Mouse (Mus musculus): ENCODE data around the gene Gtpbp1. TPM values are rescaled to one million over a fixed set of nuclear protein-coding genes. Genes with fewer than 3 reads are reported as not detected.
"Not testable (repeated sequence)": the region's sequence is repeated elsewhere in the genome, so short reads cannot be mapped to it uniquely, and the experiment has no call there.

Gene Gtpbp1
- polyA plus RNA-seq, 1 experiment from 2014 or later: 36.0 TPM

DNA sequence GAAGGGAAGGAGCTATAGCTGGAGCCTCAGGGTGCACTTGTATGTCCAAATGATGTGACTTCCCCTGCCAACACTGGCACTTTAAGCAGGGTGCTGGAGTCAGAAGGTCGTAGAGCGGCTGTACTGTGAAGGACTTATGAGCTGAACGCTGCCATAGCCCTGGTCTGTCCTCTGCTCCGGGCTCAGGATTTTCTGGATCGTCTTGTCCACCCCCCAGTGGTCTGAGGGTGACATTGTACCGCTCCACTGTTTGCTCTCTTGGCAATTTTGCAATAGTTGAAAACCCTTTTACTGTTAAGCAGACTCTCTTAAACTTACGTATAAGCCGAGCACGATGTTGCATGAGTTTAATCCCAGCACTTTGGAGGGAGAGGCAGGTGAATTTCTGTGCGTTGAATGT, 21.4 kb upstream of the Gtpbp1 start:
- Histone ChIP-seq H3K27me3 (no peaks in the 10 kb centered on the region), H3K9ac (no peak overlapping the region), H3K4me1 (peaks cover 6% of the 10 kb centered on the region), H3K27ac (no peak overlapping the region), H3K4me2 (no peak overlapping the region), H3K9me3 (no peaks in the 10 kb centered on the region), H3K36me3 (peaks cover 46% of the 10 kb centered on the region), H3K4me3 (no peak overlapping the region)
- WGBS: 72% methylated on average over 10 of the region's 10 CpGs
- ATAC-seq (ENCODE audit: insufficient number of reproducible peaks, low FRiP score, low TSS enrichment, low read depth): no peak

DNA sequence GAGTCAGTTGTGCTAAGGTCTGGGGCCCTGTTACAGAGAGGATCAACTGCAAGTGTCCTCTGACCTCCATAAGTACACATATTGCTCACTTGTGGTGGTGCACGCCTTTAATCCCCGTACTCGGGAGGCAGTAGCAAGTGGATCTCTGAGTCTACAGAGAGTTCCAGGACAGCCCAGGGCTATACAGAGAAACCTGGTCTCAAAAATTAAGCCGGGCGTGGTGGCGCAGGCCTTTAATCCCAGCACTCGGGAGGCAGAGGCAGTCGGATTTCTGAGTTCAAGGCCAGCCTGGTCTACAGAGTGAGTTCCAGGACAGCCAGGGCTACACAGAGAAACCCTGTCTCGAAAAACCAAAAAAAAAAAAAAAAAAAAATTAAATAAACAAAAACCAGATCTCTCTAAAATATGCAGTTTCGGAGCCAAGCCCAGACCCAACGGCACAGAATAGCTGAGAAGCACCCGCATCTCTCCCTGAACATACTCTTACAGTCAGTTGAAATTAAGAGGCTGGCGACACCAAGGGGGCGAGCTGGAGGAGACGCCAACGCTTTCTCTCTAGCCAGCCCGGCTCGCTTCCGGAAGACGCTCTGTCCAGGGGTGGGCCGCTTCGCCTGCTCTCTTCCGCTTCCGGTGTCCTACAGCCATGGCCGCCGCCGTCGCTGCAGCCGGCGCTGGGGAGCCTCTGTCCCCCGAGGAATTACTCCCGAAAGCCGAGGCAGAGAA, 20.2 kb upstream of the Gtpbp1 start, which contains the start of gene Tomm22:
Tomm22 (plus strand) TSS at position 613 of the 723 bp plus-strand sequence.
- Histone ChIP-seq H3K4me3 (peak within 1 kb of the TSS; percentile 91), H3K9ac (peak within 1 kb of the TSS; percentile 82), H3K4me1 (peaks cover 6% of the 10 kb centered on the region), H3K4me2 (peak within 1 kb of the TSS; percentile 62), H3K27ac (peak within 1 kb of the TSS; percentile 67), H3K9me3 (no peaks in the 10 kb centered on the region), H3K36me3 (peaks cover 57% of the 10 kb centered on the region), H3K27me3 (no peaks in the 10 kb centered on the region)
- WGBS: 18% methylated on average over 33 of the region's 33 CpGs
- ATAC-seq (ENCODE audit: insufficient number of reproducible peaks, low FRiP score, low TSS enrichment, low read depth): peak; percentile 90

DNA sequence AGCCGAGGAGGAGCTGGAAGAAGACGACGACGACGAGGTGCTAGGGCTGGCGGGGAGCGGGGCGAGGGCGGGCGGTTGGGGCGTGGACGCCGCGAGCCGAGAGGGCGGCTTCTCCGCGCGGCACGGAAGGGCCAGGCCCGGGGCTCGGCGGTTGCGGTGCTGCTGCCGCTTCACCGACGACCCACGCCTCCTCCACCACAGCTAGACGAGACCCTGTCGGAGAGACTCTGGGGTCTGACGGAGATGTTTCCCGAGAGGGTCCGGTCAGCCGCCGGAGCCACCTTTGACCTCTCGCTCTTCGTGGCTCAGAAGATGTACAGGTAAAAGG, 19.7 kb upstream of the Gtpbp1 start:
- Histone ChIP-seq H3K27me3 (no peaks in the 10 kb centered on the region), H3K4me2 (peak overlapping the region; percentile 62), H3K4me1 (peaks cover 6% of the 10 kb centered on the region), H3K9ac (peak overlapping the region; percentile 82), H3K4me3 (peak overlapping the region; percentile 91), H3K9me3 (no peaks in the 10 kb centered on the region), H3K27ac (peak overlapping the region; percentile 67), H3K36me3 (peaks cover 56% of the 10 kb centered on the region)
- WGBS: under 1% methylated on average over 37 of the region's 37 CpGs
- ATAC-seq (ENCODE audit: insufficient number of reproducible peaks, low FRiP score, low TSS enrichment, low read depth): peak; percentile 17; the same call in 1 of the 2 replicates

DNA sequence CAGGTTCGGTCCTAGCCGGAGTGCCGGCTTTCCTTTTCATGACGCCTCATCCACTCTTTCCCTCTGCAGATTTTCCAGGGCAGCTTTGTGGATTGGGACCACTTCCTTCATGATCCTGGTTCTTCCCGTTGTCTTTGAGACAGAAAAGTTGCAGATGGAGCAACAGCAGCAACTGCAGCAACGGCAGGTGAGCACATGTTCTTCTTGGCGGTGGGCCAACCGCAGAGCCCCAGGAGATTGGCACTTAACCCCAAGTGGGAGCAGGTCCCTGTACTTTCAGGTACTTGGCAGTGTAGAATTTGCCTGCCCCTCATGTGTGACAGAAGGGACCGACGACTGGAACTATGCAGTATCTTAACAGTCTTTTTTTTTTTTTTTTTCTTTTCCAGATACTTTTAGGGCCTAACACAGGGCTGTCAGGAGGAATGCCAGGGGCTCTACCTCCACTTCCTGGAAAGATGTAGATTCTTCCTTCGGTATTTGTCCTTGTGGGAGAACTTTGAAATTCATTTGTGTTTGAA, 18.8 kb upstream of the Gtpbp1 start:
- H3K27me3 ChIP-seq; H3K9me3 ChIP-seq; ATAC-seq (ENCODE audit: insufficient number of reproducible peaks, low FRiP score, low TSS enrichment, low read depth); H3K9ac ChIP-seq; H3K27ac ChIP-seq; H3K4me1 ChIP-seq: not testable (repeated sequence)
- Histone ChIP-seq H3K4me3 (peak overlapping the region; percentile 91), H3K36me3 (peaks cover 57% of the 10 kb centered on the region), H3K4me2 (peak overlapping the region; percentile 62)
- WGBS: 72% methylated on average over 11 of the region's 11 CpGs

DNA sequence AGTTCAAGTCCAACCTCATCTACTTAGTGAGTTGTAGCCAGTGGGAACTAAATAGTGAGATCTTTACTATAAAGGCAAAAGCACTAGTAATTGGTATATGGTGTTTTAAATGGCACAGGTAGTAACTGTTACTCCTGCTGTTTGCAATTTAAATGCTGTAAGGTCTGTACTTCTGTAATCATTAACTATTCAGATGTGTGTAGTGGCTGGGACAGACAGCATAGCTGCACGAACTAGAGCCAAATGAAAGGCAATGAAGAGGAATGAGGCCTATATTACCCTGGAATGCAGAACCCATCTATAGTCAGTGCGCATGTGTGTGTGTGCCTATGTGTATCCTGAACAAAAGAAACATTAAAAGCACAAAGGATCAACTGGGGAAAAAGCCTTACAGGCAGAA, 12.7 kb upstream of the Gtpbp1 start:
- peaks cover 51% of the 10 kb centered on the region for H3K36me3 ChIP-seq
- no peaks in the 10 kb centered on the region for H3K27me3 ChIP-seq
- ATAC-seq (ENCODE audit: insufficient number of reproducible peaks, low FRiP score, low TSS enrichment, low read depth): no peak
- peaks cover 13% of the 10 kb centered on the region for H3K4me1 ChIP-seq
- H3K4me2 ChIP-seq: no peak overlapping the region
- WGBS: 89% methylated on average over 2 of the region's 2 CpGs
- H3K9ac ChIP-seq: no peak overlapping the region
- H3K9me3 ChIP-seq: no peaks in the 10 kb centered on the region
- no peak overlapping the region for H3K27ac ChIP-seq
- H3K4me3 ChIP-seq: no peak overlapping the region

DNA sequence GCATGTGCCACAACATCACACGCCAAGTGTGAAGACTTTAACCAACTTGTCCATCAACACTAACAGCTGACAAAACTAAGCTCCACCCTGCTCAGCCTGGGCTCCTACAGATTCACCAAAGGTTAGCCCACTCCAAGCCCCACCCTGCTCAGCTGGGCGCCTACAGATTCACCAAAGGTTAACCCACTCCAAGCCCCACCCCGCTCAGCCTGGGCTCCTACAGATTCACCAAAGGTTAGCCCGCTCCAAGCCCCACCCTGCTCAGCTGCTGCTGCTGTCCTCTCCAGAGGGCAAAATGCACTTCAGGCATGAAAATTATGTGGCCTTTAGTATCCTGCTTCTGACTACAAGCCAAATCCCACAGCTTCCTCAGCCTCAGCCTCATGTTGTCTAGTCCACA, 8.7 kb upstream of the Gtpbp1 start:
- Histone ChIP-seq H3K36me3 (peaks cover 13% of the 10 kb centered on the region; the same call in 1 of the 2 replicates), H3K4me1 (peaks cover 50% of the 10 kb centered on the region), H3K4me3 (no peak overlapping the region), H3K27ac (no peak overlapping the region), H3K9ac (no peak overlapping the region), H3K4me2 (no peak overlapping the region), H3K27me3 (no peaks in the 10 kb centered on the region), H3K9me3 (no peaks in the 10 kb centered on the region)
- 85% methylated on average over 4 of the region's 4 CpGs for WGBS
- ATAC-seq (ENCODE audit: insufficient number of reproducible peaks, low FRiP score, low TSS enrichment, low read depth): no peak

DNA sequence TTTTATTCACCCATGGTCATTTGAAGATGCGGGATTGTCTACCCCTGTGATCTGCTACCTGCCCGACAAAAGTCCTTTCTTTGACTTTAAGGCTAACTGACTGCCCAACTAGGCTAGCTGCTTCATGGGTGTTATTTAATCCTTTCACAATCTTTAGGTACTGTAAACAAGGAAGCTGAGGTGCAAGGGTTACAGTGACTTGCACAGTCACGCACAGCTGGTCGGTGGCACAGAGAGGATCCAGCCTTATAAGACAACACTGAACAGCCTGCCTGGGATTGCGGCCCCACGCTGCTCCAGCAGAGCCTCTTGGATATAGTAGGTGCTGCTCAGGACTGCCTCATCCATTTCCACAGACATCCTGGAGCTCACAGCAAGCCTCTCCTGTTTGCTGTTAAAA, 7.5 kb upstream of the Gtpbp1 start:
- Histone ChIP-seq H3K9me3 (no peaks in the 10 kb centered on the region), H3K4me3 (no peak overlapping the region), H3K27ac (no peak overlapping the region), H3K4me1 (peaks cover 50% of the 10 kb centered on the region), H3K27me3 (no peaks in the 10 kb centered on the region), H3K36me3 (peaks cover 6% of the 10 kb centered on the region; the same call in 1 of the 2 replicates), H3K4me2 (no peak overlapping the region), H3K9ac (no peak overlapping the region)
- 93% methylated on average over 6 of the region's 6 CpGs for WGBS
- no peak for ATAC-seq (ENCODE audit: insufficient number of reproducible peaks, low FRiP score, low TSS enrichment, low read depth)

DNA sequence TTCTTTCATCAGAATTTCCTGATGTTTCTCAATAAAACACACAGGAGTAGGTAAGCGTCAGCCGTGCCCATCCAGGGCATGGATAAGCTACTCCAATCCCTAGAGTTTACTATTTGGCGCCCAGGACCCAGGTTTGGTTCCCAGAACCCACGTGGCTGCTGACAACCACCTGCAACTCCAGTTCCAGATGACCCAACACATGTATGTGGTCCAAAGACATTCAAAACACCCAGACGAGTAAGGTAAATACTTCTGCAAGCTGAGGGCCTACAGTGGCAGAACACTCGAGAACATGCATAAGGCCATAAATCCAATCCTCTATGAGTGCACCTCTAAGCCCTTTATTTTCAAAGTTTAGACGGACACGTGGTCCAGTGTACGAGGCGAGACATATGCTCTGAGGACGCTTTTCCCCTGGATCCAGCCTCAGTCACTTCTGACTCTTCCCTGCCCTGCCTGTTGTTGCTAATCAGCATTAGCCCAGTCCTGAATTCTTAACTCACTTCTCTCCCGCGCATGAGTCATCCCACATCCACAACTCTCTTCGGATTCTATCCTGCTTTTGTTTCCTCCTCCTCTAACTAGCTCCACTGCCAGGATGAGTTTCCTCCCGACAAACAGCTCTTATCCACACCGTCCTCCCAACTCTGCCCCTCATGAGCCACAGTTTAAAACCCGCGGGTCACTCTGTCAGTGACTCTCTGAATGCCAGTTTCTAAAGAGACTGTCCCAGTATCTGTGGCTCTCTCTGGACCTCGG, 6.8 kb upstream of the Gtpbp1 start:
- WGBS: 75% methylated on average over 19 of the region's 19 CpGs
- H3K4me3 ChIP-seq: 0 out of 2 replicates have a peak overlapping the region, but pooled peaks have one; percentile 9
- no peaks in the 10 kb centered on the region for H3K9me3 ChIP-seq
- peaks cover 55% of the 10 kb centered on the region for H3K4me1 ChIP-seq
- no peak overlapping the region for H3K27ac ChIP-seq
- H3K9ac ChIP-seq: 0 out of 2 replicates have a peak overlapping the region, but pooled peaks have one; percentile 3
- no peaks in the 10 kb centered on the region for H3K27me3 ChIP-seq
- no peak for ATAC-seq (ENCODE audit: insufficient number of reproducible peaks, low FRiP score, low TSS enrichment, low read depth)
- peak overlapping the region; percentile 67 for H3K4me2 ChIP-seq
- peaks cover 6% of the 10 kb centered on the region; the same call in 1 of the 2 replicates for H3K36me3 ChIP-seq

DNA sequence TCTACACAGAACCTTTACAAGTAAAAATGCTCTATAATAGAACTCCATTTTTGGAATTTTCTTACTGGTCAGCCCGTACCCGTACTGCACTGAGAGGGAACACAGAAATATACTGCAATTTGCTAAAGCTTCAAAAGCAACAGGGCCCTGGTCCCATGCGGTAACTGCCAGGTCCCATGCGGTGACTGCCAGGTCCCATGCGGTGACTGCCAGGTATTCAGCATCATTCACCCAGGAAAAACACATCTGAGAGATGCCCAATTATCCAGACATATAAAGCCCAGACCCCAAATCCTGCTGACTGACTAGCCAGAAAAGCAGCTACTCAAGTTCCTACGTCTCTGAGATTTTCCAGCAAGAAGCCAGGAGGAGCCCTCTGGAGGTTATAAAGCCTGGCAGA, 6.0 kb upstream of the Gtpbp1 start:
- no peaks in the 10 kb centered on the region for H3K27me3 ChIP-seq
- 74% methylated on average over 6 of the region's 6 CpGs for WGBS
- peaks cover 59% of the 10 kb centered on the region for H3K4me1 ChIP-seq
- ATAC-seq (ENCODE audit: insufficient number of reproducible peaks, low FRiP score, low TSS enrichment, low read depth): no peak
- H3K36me3 ChIP-seq: peaks cover 5% of the 10 kb centered on the region; the same call in 1 of the 2 replicates
- peak overlapping the region; percentile 87 for H3K4me3 ChIP-seq
- H3K4me2 ChIP-seq: peak overlapping the region; percentile 67
- no peak overlapping the region for H3K27ac ChIP-seq
- no peaks in the 10 kb centered on the region for H3K9me3 ChIP-seq
- 0 out of 2 replicates have a peak overlapping the region, but pooled peaks have one; percentile 15 for H3K9ac ChIP-seq

DNA sequence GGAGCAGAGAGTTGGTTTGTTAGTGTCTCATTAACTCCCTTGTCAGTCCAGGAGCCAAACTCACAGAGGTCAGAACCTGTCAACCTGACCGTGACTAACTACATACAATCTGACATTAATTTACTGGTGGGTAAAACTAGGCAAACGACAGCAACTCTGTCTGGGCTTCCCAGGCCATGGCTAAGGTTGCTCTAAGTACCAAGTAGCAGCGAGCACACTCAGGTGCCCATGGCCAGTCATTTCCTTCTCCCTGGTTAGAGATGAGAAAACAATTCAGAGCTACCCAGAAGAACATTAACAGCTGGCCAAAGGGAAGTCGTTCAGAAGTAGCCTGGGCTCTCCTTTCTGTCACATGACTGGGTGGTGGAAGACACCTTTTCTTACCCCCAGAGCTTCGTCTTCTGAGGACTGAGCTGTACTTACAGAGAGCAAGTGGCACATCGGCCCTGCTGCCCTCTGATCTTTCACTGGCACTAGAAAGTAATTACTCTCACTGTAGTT, 5.5 kb upstream of the Gtpbp1 start:
- 0 out of 2 replicates have a peak, but pooled peaks cover 3% of the 10 kb centered on the region for H3K36me3 ChIP-seq
- peaks cover 64% of the 10 kb centered on the region for H3K4me1 ChIP-seq
- no peaks in the 10 kb centered on the region for H3K9me3 ChIP-seq
- no peak for ATAC-seq (ENCODE audit: insufficient number of reproducible peaks, low FRiP score, low TSS enrichment, low read depth)
- H3K27ac ChIP-seq: no peak overlapping the region
- H3K27me3 ChIP-seq: no peaks in the 10 kb centered on the region
- H3K9ac ChIP-seq: 0 out of 2 replicates have a peak overlapping the region, but pooled peaks have one; percentile 15
- WGBS: 21% methylated on average over 6 of the region's 6 CpGs
- H3K4me2 ChIP-seq: peak overlapping the region; percentile 67
- peak overlapping the region; percentile 87 for H3K4me3 ChIP-seq

DNA sequence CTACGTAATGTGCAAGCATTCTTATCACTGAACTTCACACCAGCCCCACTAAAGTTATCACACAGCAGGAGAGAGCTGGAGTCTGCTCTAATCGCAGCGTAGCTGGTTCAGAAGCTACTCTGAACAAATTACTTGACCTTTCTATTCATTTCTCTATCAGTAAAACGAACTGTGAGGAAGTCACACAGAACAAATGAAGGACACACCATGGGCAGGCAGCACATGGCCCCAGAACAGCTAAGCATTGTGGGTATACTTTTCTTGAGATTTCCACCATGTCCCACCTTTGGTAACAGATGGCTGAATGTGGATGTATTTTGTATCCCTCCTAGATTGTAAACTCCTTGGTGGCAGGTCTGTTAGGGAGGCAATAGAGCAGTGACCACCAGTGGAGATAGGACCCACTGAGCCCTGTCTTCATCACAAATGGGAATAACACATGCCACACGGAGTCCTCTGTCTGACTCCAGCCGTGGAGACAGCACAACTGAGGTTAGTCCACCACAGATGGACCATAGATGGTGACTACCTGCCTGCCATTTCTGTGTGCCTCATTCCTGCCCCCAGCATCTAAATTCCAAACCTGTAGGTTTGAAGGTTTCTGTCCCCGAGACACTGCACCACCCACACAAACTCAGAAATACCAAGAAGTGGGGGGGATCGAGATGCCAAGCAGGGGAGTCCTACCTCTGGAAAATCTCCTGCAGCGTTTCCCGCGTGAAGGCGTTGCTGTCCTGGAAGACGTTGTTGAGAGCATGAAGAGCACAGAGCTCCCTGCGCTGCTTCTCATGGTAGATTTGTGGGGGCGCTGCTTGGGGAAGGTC, 4.4 kb upstream of the Gtpbp1 start:
- ATAC-seq (ENCODE audit: insufficient number of reproducible peaks, low FRiP score, low TSS enrichment, low read depth): no peak
- WGBS: 13% methylated on average over 15 of the region's 15 CpGs

More for the DNA sequence above, 4.4 kb upstream of the Gtpbp1 start:
- H3K27ac ChIP-seq: no peak overlapping the region
- 0 out of 2 replicates have a peak, but pooled peaks cover 3% of the 10 kb centered on the region for H3K36me3 ChIP-seq
- H3K4me3 ChIP-seq: peak overlapping the region; percentile 87
- H3K27me3 ChIP-seq: no peaks in the 10 kb centered on the region
- no peaks in the 10 kb centered on the region for H3K9me3 ChIP-seq
- peak overlapping the region; percentile 67 for H3K4me2 ChIP-seq
- peaks cover 63% of the 10 kb centered on the region for H3K4me1 ChIP-seq
- no peak overlapping the region for H3K9ac ChIP-seq
